Mouse (Mus musculus) heart, embryonic 15.5 days (tissue): Measurements from ENCODE around the gene Emid1. TPM values are rescaled to one million over a fixed set of nuclear protein-coding genes. Genes with fewer than 3 reads are reported as not detected.

ENCODE experiments used
- ATAC-seq: fragments of 200-750 bp; cut with Nextera tagmentation; replicated peaks from 2 replicates; pipeline ENCODE4 v1.8.0; 2017; ENCODE audit warnings: low read depth, moderate TSS enrichment; ENCODE audit not compliant: insufficient number of reproducible peaks, insufficient read depth, low FRiP score
- H3K27ac ChIP-seq: fragments of 300-500 bp; sonication (generic); 2 replicates; pipeline ENCODE4 v1.5.1; 2015; ENCODE audit warnings: mild to moderate bottlenecking, inconsistent platforms
- H3K27me3 ChIP-seq: fragments of 300-500 bp; sonication (generic); 2 replicates; pipeline ENCODE4 v1.6.1; 2015; ENCODE audit warnings: inconsistent platforms
- H3K36me3 ChIP-seq: fragments of 300-500 bp; sonication (generic); 2 replicates; pipeline ENCODE4 v1.6.1; 2015; ENCODE audit warnings: mild to moderate bottlenecking, inconsistent platforms
- H3K4me1 ChIP-seq: fragments of 300-500 bp; sonication (generic); replicated peaks from 2 replicates; pipeline ENCODE4 v1.6.1; 2015; ENCODE audit warnings: inconsistent platforms
- H3K4me2 ChIP-seq: fragments of 300-500 bp; sonication (generic); 2 replicates; pipeline ENCODE4 v1.6.1; 2015; ENCODE audit warnings: inconsistent platforms, mild to moderate bottlenecking, moderate library complexity
- H3K4me3 ChIP-seq: fragments of 300-500 bp; sonication (generic); 2 replicates; pipeline ENCODE4 v1.5.1; 2015; ENCODE audit warnings: mild to moderate bottlenecking, inconsistent platforms
- H3K9ac ChIP-seq: fragments of 300-500 bp; sonication (generic); 2 replicates; pipeline ENCODE4 v1.6.1; 2015; ENCODE audit warnings: mild to moderate bottlenecking, inconsistent platforms
- H3K9me3 ChIP-seq: fragments of 300-500 bp; sonication (generic); replicated peaks from 2 replicates; pipeline ENCODE4 v1.6.1; 2016; ENCODE audit warnings: inconsistent platforms
- WGBS: fragments of 180-500 bp; shearing (Covaris S2); methylation state at CpG from one replicate; pipeline ENCODE4 v1.1.7; 2015; ENCODE audit warnings: mixed read lengths; 5-methylcytosine and 5-hydroxymethylcytosine counted together
- polyA plus RNA-seq: library from polyadenylated mRNA; unstranded; fragments of >200 nt; fragmentation: Nextera tagmentation; extraction: Ambion mirVana; gene quantifications from 2 replicates; pipeline ENCODE4 v1.2.1, GENCODE M21; 2015

The Emid1 gene
- polyA plus RNA-seq, 1 experiment from 2014 or later, result 6.5 TPM

DNA sequence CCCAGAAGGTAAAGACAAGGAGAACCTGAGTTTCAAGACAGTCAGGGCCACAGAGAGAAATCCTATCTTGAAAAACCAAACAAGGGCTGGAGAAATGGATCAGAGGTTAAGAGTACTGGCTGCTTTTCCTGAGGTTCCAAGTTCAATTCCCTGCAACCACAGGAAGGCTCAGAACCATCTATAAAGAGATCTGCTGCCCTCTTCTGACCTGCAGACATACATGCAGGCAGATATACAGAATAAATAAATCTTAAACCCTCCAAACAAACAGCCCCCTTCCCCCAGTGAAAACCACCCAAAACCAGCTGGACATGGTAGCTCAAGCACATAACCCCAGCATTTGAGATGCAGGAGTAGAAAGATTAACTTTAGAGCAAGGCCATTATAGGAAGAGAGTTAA lies 76.3 kb downstream of the Emid1 start:
- peaks cover 77% of the 10 kb centered on the region for H3K36me3 ChIP-seq

DNA sequence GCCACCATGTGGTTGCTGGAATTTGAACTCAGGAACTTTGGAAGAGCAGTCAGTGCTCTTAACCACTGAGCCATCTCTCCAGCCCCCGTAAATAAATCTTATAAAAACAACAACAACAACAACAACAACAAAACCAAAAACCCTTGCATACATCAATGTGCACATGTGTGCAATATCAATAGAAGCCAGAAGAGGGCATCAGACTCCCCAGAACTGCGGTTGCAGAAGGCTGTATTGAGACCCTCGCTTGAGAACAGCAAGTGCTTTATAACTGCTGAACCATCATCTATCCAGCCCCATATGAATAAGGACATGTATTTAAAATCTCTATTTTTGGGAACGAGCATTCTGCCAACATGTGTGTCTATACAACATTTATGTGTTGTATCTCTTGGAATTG lies 77.2 kb downstream of the Emid1 start:
- Histone ChIP-seq H3K27me3 (no peaks in the 10 kb centered on the region), H3K4me2 (no peak overlapping the region), H3K27ac (no peak overlapping the region), H3K9ac (no peak overlapping the region), H3K9me3 (no peaks in the 10 kb centered on the region), H3K4me1 (no peaks in the 10 kb centered on the region), H3K4me3 (no peak overlapping the region), H3K36me3 (peaks cover 80% of the 10 kb centered on the region)
- 79% methylated on average over 4 of the region's 4 CpGs for WGBS
- ATAC-seq, result no peak

More for the DNA sequence above, 76.3 kb downstream of the Emid1 start:
- no peak overlapping the region for H3K27ac ChIP-seq
- no peaks in the 10 kb centered on the region for H3K4me1 ChIP-seq
- H3K9ac ChIP-seq, result no peak overlapping the region
- H3K27me3 ChIP-seq, result no peaks in the 10 kb centered on the region
- no peak overlapping the region for H3K4me2 ChIP-seq
- no peaks in the 10 kb centered on the region for H3K9me3 ChIP-seq
- H3K4me3 ChIP-seq, result no peak overlapping the region
- no peak for ATAC-seq

DNA sequence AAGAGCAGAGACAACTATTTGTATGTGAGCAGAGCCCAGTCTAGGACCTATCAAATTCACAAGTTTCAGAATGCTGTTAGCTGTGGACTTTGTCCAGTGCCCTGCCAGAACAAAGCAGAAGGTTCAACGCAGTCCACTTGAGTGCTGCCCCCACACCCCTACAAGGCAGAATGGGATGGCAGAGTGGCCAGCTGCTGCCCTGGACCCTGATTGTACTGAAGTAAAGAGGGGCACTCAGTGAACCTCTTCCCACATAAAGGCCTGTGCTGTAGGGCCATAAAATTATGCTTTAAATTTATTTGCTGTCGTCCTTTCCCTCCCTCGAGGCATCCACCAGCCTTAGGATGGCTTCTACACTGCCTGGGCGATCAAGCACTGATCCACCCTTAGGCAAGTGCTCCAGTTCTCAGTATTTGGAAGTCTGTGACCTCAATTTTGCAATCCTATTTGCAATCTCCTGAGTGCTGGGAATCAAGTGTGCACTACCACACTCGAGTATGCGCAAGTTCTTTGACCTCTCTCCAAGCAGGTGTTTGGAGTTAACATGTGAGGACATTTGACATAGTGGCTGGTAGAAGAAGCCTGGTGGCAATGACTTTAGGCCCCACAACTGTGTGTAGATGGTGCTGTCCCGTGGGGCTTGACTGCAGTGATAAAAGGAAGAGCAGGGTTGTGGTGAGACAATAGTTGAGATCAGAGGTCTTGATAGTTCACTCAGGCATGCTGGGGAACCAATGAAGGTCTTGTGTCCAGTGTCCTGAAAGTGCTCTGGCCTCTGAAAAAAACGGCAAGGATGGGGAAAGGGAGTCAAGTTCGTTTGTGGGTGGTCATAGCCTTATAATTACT lies 83.7 kb downstream of the Emid1 start:
- Histone ChIP-seq H3K9ac (no peak overlapping the region), H3K9me3 (no peaks in the 10 kb centered on the region), H3K4me3 (no peak overlapping the region), H3K27ac (no peak overlapping the region), H3K27me3 (peaks cover 3% of the 10 kb centered on the region; the same call in 1 of the 2 replicates), H3K36me3 (peaks cover 55% of the 10 kb centered on the region), H3K4me1 (peaks cover 16% of the 10 kb centered on the region), H3K4me2 (no peak overlapping the region)
- 82% methylated on average over 9 of the region's 9 CpGs for WGBS
- ATAC-seq, result no peak

DNA sequence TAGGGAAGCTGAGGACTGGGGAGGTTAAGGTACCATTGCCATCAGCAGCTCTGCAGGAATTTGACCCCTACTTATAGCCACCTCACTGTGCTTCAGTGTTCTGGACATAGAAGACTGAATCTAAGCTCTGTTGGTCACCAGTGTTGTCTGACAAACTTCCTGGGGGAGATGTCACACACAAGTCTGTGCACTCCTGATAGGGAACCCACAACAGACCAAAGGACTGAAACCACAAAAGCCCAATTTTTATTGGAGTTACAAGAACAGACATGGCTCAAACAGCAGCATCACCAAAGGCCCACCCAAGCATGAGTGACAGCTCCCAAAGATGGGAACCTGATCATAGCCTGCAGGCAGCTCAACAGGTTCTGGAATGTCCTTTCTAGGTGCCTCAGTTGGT lies 85.0 kb downstream of the Emid1 start:
- ATAC-seq, result no peak
- Histone ChIP-seq H3K9me3 (no peaks in the 10 kb centered on the region), H3K9ac (no peak overlapping the region), H3K36me3 (peaks cover 42% of the 10 kb centered on the region), H3K4me3 (no peak overlapping the region), H3K4me1 (peaks cover 29% of the 10 kb centered on the region), H3K4me2 (no peak overlapping the region), H3K27me3 (peaks cover 14% of the 10 kb centered on the region), H3K27ac (no peak overlapping the region)

DNA sequence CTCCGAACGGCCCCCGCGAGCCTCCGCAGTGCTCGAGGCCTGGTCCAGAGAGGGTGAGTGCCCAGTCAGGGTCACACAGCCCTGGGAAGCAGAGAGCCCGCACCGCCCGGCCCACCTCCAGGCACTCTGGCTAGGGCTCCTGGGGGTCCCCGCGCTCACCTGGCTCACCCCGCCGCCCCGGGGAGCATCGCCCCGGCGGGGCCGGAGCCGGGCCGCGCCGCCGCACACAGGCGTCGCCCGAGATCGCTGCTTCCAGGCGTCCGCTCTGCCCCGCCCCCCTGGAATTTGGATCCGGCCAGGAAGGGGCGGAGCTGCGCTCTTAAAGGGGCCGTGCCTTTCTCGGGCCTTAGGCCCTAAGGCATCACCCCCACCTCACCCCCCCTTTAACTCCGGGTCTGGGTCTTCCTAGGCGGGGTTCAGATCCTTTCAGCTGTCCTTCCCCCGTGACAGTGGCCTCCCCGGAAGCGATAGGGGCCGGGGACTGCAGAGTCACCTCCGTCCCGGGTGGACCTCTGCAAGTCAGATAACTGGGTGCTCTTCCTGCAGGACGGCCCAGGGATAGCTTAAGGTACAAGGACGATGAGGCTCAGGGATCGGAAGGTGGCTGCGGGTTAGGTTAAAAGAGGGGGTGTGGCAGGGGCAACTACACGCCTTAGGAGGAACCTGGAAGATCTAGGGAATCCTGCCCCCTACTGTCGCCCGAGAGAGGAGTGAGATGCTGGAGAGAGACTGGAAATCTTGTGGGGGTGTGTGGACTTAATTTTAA lies 86.8 kb downstream of the Emid1 start, which contains the start of gene Gas2l1:
Gene Gas2l1, minus strand, starts transcription at position 272 of the 766 bp plus-strand sequence.
- Histone ChIP-seq H3K27me3 (peaks cover 32% of the 10 kb centered on the region), H3K4me1 (peaks cover 42% of the 10 kb centered on the region), H3K4me3 (peak within 1 kb of the TSS; percentile 69), H3K9me3 (no peaks in the 10 kb centered on the region), H3K27ac (peak within 1 kb of the TSS; percentile 47), H3K9ac (peak within 1 kb of the TSS; percentile 74), H3K4me2 (peak within 1 kb of the TSS; percentile 95), H3K36me3 (peaks cover 24% of the 10 kb centered on the region)
- peak; percentile 87 for ATAC-seq
- WGBS, result under 1% methylated on average over 50 of the region's 50 CpGs

DNA sequence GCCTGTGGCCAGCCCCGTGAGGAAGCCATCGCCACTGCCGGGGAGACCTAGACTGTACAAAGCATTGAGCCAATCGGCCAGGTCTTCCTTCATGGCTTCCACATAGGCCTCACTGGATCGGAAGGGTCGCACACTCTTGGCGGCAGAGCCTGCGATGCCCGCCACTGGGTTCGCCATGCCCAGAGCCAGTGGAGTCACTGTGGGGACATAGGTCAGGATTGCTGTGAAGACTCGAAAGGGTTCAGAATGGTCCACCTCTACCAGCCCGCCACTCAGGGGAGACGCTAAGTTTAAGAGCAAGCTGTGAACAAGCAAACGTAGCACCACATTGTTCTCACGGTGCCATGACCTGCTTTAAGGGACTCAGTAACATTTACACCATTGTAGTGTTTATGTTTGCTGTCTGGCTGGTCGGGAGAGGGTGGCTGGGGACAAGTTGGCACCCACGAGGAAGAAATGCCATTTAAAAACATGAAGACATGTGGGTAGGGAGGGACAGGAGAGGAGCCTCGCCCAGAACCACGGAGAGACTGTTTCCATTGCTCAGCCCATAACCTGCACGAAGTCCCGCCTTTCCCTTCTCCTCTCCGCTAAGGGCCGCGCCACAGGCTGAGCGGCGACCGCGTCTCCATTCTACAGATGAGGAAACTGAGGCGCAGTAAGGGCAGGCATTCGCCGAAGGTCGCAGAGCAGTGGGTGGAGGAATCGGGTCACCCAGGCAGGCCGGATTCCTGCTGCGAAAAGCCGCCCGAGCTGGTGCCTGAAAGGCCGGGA lies 87.6 kb downstream of the Emid1 start:
- H3K4me3 ChIP-seq, result peak overlapping the region; percentile 69
- H3K36me3 ChIP-seq, result peaks cover 18% of the 10 kb centered on the region
- H3K27ac ChIP-seq, result peak overlapping the region; percentile 47
- H3K9me3 ChIP-seq, result no peaks in the 10 kb centered on the region
- H3K27me3 ChIP-seq, result peaks cover 40% of the 10 kb centered on the region
- WGBS, result 17% methylated on average over 38 of the region's 38 CpGs
- peak overlapping the region; percentile 95 for H3K4me2 ChIP-seq
- no peak for ATAC-seq
- peak overlapping the region; percentile 74 for H3K9ac ChIP-seq
- peaks cover 47% of the 10 kb centered on the region for H3K4me1 ChIP-seq

DNA sequence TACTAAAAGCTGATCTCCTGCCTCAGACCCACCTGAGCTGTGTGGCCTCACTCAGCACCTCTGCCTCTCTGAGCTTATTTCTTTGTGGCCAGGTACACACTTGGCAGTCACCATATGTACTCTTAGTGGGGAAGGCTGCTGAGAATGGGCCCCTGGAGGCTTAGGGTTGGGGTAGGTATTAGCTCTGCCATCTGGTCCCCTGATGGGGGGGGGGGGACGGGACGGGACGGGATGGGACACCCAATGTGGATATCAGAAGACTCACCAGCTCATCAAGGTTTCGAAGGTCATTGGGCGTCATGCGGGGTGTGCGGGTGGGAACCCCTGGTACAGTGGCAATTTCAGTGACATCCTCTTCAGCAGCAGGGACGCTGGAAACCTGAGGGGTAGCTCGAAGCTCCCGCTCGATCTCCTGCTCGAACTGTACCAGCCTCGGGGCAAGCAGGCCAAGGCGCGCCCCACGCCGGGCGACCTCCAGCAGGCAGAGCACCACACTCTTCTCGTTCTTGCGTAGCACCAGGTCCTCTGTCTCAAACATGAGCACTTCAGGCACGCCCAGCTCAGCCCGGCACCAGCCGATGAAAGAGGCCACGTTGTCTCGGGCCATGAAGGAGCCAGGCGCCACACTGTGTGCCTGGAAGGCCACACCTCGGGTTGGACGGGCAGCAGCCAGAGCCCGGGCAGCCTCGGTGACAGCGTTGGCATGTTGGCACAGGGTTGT lies 88.3 kb downstream of the Emid1 start:
- 63% methylated on average over 31 of the region's 31 CpGs for WGBS
- ATAC-seq, result no peak
- peak overlapping the region; percentile 69 for H3K4me3 ChIP-seq
- no peaks in the 10 kb centered on the region for H3K9me3 ChIP-seq
- peak overlapping the region; percentile 95 for H3K4me2 ChIP-seq
- H3K9ac ChIP-seq, result peak overlapping the region; percentile 74; the same call in 1 of the 2 replicates
- peaks cover 54% of the 10 kb centered on the region for H3K4me1 ChIP-seq
- H3K36me3 ChIP-seq, result peaks cover 11% of the 10 kb centered on the region
- H3K27me3 ChIP-seq, result peaks cover 47% of the 10 kb centered on the region
- no peak overlapping the region for H3K27ac ChIP-seq

DNA sequence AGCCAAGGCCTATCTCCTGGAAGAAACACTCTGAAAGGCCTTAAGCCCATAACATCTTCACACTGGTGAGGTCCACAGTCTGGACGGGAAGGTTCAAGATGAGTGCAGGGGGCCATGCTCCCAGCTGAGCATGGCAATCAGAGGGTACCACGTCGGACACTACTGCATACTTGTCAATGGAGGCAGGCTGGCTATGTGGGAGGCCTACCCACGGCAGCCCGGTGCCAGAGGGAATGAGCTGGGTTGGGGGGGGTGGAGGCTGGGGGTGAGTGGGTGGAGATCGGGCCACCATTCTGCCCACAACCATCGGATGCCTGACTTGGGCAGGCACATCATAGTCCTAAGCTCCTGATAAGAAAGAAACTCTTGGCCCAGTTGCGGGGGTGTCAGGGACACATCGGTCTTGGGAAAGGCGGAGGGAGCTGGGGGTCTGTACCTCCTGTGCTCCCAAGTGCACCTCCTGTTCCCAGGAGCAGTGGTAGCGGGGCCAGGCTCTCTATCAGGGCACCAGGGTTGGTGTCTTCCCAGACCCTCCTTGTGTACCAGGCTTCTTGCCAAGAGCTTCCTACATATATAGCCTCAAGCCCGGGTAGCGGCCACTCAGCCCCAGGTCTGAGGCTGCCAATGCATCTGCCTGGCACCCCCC lies 89.1 kb downstream of the Emid1 start:
- no peaks in the 10 kb centered on the region for H3K9me3 ChIP-seq
- no peak overlapping the region for H3K9ac ChIP-seq
- H3K27ac ChIP-seq, result no peak overlapping the region
- peaks cover 60% of the 10 kb centered on the region for H3K4me1 ChIP-seq
- WGBS, result 60% methylated on average over 13 of the region's 13 CpGs
- H3K4me3 ChIP-seq, result 0 out of 2 replicates have a peak overlapping the region, but pooled peaks have one; percentile 45
- H3K4me2 ChIP-seq, result peak overlapping the region; percentile 95; the same call in 1 of the 2 replicates
- no peak for ATAC-seq
- H3K27me3 ChIP-seq, result peaks cover 53% of the 10 kb centered on the region
- H3K36me3 ChIP-seq, result peaks cover 3% of the 10 kb centered on the region

DNA sequence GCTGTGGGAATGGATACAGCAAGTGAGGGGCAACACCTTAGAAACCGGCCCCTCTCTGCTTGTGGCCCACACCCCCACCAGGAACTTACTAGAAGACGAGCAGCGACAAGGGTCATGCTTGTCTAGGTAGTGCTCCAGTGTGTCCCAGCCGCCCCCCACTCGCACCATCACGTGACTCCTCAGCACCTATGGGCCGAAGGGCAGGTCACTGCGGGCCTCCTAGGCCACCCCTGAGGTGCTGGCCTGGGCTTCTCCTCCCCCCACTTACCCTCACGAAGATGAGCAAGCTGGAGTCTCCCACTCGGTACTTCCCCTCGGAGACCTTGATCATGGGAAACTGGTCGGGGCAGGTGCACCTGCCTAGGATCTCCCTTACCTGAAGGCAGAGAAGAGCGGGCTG lies 89.7 kb downstream of the Emid1 start:
- WGBS, result 40% methylated on average over 13 of the region's 13 CpGs
- peaks cover 60% of the 10 kb centered on the region for H3K27me3 ChIP-seq

DNA sequence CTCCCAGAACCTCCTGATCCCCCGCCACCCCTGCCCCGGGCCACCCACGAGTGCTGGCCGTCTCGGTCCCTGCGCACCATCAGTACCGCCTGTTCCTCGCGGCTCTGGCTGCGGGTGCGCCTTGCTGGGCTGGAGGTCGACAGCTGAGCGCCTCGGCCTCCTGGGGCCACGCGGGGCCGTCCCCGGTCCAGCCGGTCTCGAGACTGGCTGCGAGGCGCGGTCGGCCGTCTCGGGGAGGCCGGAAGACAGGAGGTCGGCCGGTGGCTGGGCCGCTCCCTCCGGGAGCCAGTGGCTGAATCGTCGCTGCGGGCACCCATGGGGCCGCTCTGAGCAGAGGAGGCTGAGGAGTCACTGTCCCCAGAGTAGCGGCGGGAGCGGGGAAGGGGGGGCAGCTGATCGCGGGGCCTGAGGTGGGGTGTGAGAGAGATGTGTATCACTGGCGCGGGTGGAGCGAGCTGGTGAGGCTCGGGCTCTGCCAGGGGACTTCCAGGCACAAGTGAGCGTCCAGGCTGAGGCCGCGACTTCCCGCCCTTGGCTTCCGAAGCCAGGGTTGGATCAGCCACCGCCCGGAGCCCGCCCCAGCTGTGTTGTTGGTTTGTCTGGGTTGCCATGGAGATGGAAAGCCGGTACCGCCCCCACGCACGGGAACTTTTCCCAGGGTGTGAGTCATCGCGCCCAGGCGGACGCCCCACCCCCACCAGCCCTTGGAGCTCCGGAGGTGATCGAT lies 90.5 kb downstream of the Emid1 start:
- Histone ChIP-seq H3K4me1 (peaks cover 66% of the 10 kb centered on the region), H3K27ac (no peak overlapping the region; the same call in 1 of the 2 replicates), H3K9me3 (no peaks in the 10 kb centered on the region), H3K4me2 (peak overlapping the region; percentile 83), H3K4me3 (peak overlapping the region; percentile 45), H3K36me3 (no peaks in the 10 kb centered on the region), H3K27me3 (peaks cover 67% of the 10 kb centered on the region), H3K9ac (peak overlapping the region; percentile 32)
- ATAC-seq, result peak; percentile 40
- WGBS, result 3% methylated on average over 62 of the region's 62 CpGs

More for the DNA sequence above, 89.7 kb downstream of the Emid1 start:
- peaks cover 66% of the 10 kb centered on the region for H3K4me1 ChIP-seq
- H3K36me3 ChIP-seq, result no peaks in the 10 kb centered on the region
- peak overlapping the region; percentile 83 for H3K4me2 ChIP-seq
- H3K9me3 ChIP-seq, result no peaks in the 10 kb centered on the region
- no peak for ATAC-seq
- H3K9ac ChIP-seq, result peak overlapping the region; percentile 32; the same call in 1 of the 2 replicates
- H3K27ac ChIP-seq, result no peak overlapping the region
- H3K4me3 ChIP-seq, result peak overlapping the region; percentile 45
